In genomic region chr7:16466565-16466964, GRCm38 (mm10) we compare ENCODE assay signal across 10 mouse cellular contexts. TPM values are rescaled to one million over a fixed set of nuclear protein-coding genes. Genes with fewer than 3 reads are reported as not detected.
DNase-seq lines count a peak whose midpoint lies in the region; ATAC-seq and TF ChIP-seq lines count a peak whose summit lies in the region.
"Had no signal": no experiment of that assay in that cellular context is flagged by ENCODE, and none has a peak within 500 bp of the region (broad histone marks: within the 10 kb centered on the region; RNA-seq: fewer than 3 reads in every experiment).

No protein-coding gene starts in this region.

- no peaks in the 10 kb centered on the region for H3K27me3 ChIP-seq in lung, postnatal 0 days (replicated peaks; ENCODE audit: insufficient read depth, low read length)

- no peak overlapping the region for H3K4me3 ChIP-seq in lung, postnatal 0 days (ENCODE audit: low read depth, low read length)
- H3K4me3 ChIP-seq: midbrain, embryonic 10.5 days had no signal

- peak; percentile 27 for DNase-seq in lung, postnatal 0 days (ENCODE audit: low spot score)
- no peak for DNase-seq in lung, postnatal 14 days
- peak; percentile 73 for DNase-seq in MEL-GATA-1-ER (ENCODE audit: extremely low read depth, low read depth)
- DNase-seq in c-Kit-positive CD71-negative TER-119-negative erythroid progenitor cells, embryonic 14.5 days (ENCODE audit: low read depth) = peak; percentile 39
- DNase-seq in retina, embryonic 14.5 days (ENCODE audit: low spot score) = peak; percentile 37
- no peak for DNase-seq in urinary bladder, adult 18-20 months (ENCODE audit: low spot score in 2 of 2)
- DNase-seq in layer of hippocampus, adult 9-10 months (ENCODE audit: low spot score) = no peak
- DNase-seq: cerebellum, adult 8-10 months; right cerebral cortex, postnatal 25 days had no signal

- 48% methylated on average over 4 of the region's 4 CpGs for WGBS in lung, postnatal 0 days

- TF ChIP-seq CTCF in lung, postnatal 0 days (IDR thresholded peaks at IDR 0.05) = peak; percentile 56

- TF ChIP-seq EP300 in lung, postnatal 0 days (IDR thresholded peaks at IDR 0.05) = no peak

- no peaks in the 10 kb centered on the region for H3K9me3 ChIP-seq in lung, postnatal 0 days (ENCODE audit: low read length)
- H3K9me3 ChIP-seq: midbrain, embryonic 10.5 days had no signal

- no peak overlapping the region for H3K9ac ChIP-seq in lung, postnatal 0 days (replicated peaks; ENCODE audit: low read depth)

- ATAC-seq in lung, postnatal 0 days = no peak

- H3K36me3 ChIP-seq in lung, postnatal 0 days (ENCODE audit: insufficient read depth, low read length) = no peaks in the 10 kb centered on the region
- H3K36me3 ChIP-seq: midbrain, embryonic 10.5 days had no signal

- H3K4me1 ChIP-seq in lung, postnatal 0 days (ENCODE audit: insufficient read depth, low read depth, low read length) = no peaks in the 10 kb centered on the region

- no peak overlapping the region for H3K27ac ChIP-seq in lung, postnatal 0 days (ENCODE audit: low read length)
- H3K27ac ChIP-seq: midbrain, embryonic 10.5 days had no signal

- H3K4me2 ChIP-seq in lung, postnatal 0 days (replicated peaks; ENCODE audit: low read depth, low read length) = no peak overlapping the region

RNA-seq across cellular contexts. Expression of gene Npas1, which starts 11.0 kb away (rescaled TPM):
- 0.17 and 0.18 TPM in 2 replicates for polyA plus RNA-seq in lung, postnatal 0 days (2015; fragmentation: Nextera tagmentation; extraction: Ambion mirVana)

RNA-seq across cellular contexts. Expression of gene Tmem160, which starts 14.0 kb away (rescaled TPM):
- polyA plus RNA-seq in lung, postnatal 0 days (2015; fragmentation: Nextera tagmentation; extraction: Ambion mirVana) = 81.0 and 87.9 TPM in 2 replicates

Comparison
In these comparisons a context has a peak if more than half of its experiments do, and no peak if none do; other contexts are left out.
1. DNase-seq: peak in lung, postnatal 0 days (single experiment), MEL-GATA-1-ER (single experiment), c-Kit-positive CD71-negative TER-119-negative erythroid progenitor cells, embryonic 14.5 days (single experiment) and retina, embryonic 14.5 days (single experiment); none in lung, postnatal 14 days (single experiment), urinary bladder, adult 18-20 months (0 of 2) and layer of hippocampus, adult 9-10 months (single experiment).